Mouse (Mus musculus): Measurements from ENCODE around the gene Tmem51. TPM values are rescaled to one million over a fixed set of nuclear protein-coding genes. Genes with fewer than 3 reads are reported as not detected.
"Not testable (repeated sequence)": the region's sequence is repeated elsewhere in the genome, so short reads cannot be mapped to it uniquely, and the experiment has no call there.

The Tmem51 gene
- total RNA-seq, 4 experiments from 2014 or later, result 0.22 to 0.86 (median 0.72) TPM

- DNase-seq (ENCODE audit: low spot score in 2 of 2), result no peak
Measured at GRCm38 (mm10) chr4:142060455-142061378, 23.4 kb downstream of the Tmem51 start.

- no peak for DNase-seq (ENCODE audit: low spot score in 2 of 2)
Measured at GRCm38 (mm10) chr4:142059841-142060193, 24.3 kb downstream of the Tmem51 start.

- no peak for DNase-seq (ENCODE audit: low spot score in 2 of 2)
Measured at GRCm38 (mm10) chr4:142059113-142059840, 24.8 kb downstream of the Tmem51 start.

- no peak for DNase-seq (ENCODE audit: low spot score in 2 of 2)
Measured at GRCm38 (mm10) chr4:142057529-142058216, 26.4 kb downstream of the Tmem51 start.

GRCm38 (mm10) chr4:142055600-142055999, 28.5 kb downstream of the Tmem51 start:
- no peak for DNase-seq (ENCODE audit: low spot score in 2 of 2)

- no peak for DNase-seq (ENCODE audit: low spot score in 2 of 2)
Measured at GRCm38 (mm10) chr4:142054580-142054979, 29.5 kb downstream of the Tmem51 start.

- DNase-seq (ENCODE audit: low spot score in 2 of 2), result no peak
Measured at GRCm38 (mm10) chr4:142053661-142054448, 30.2 kb downstream of the Tmem51 start.

- no peak for DNase-seq (ENCODE audit: low spot score in 2 of 2)
Measured at GRCm38 (mm10) chr4:142053261-142053660, 30.8 kb downstream of the Tmem51 start.

- no peak for DNase-seq (ENCODE audit: low spot score in 2 of 2)
Measured at GRCm38 (mm10) chr4:142052391-142053132, 31.5 kb downstream of the Tmem51 start.

- DNase-seq (ENCODE audit: low spot score in 2 of 2), result not testable (repeated sequence)
Measured at GRCm38 (mm10) chr4:142051883-142052282, 32.2 kb downstream of the Tmem51 start.

- DNase-seq (ENCODE audit: low spot score in 2 of 2), result no peak
Measured at GRCm38 (mm10) chr4:142049963-142050362, 34.1 kb downstream of the Tmem51 start.

- no peak for DNase-seq (ENCODE audit: low spot score in 2 of 2)
Measured at GRCm38 (mm10) chr4:142048391-142048790, 35.7 kb downstream of the Tmem51 start.

GRCm38 (mm10) chr4:142047005-142047404, 37.1 kb downstream of the Tmem51 start:
- no peak for DNase-seq (ENCODE audit: low spot score in 2 of 2)

GRCm38 (mm10) chr4:142046496-142046895, 37.6 kb downstream of the Tmem51 start:
- no peak for DNase-seq (ENCODE audit: low spot score in 2 of 2)

GRCm38 (mm10) chr4:142045595-142046163, 38.4 kb downstream of the Tmem51 start:
- DNase-seq (ENCODE audit: low spot score in 2 of 2), result no peak

GRCm38 (mm10) chr4:142044452-142044851, 39.7 kb downstream of the Tmem51 start:
- DNase-seq (ENCODE audit: low spot score in 2 of 2), result no peak

GRCm38 (mm10) chr4:142039662-142040353, 44.3 kb downstream of the Tmem51 start:
- no peak for DNase-seq (ENCODE audit: low spot score in 2 of 2)

- DNase-seq (ENCODE audit: low spot score in 2 of 2), result no peak
Measured at GRCm38 (mm10) chr4:142037897-142038296, 46.2 kb downstream of the Tmem51 start.

- DNase-seq (ENCODE audit: low spot score in 2 of 2), result no peak
Measured at GRCm38 (mm10) chr4:142028533-142028932, 55.6 kb downstream of the Tmem51 start.
